ENCODE assay signal across 18 mouse cellular contexts in genomic region chr8:11396111-11396510, GRCm38 (mm10).
A peak's percentile ranks its signal among the peaks of the same experiment; 100 is the strongest.
DNase-seq lines count a peak whose midpoint lies in the region; ATAC-seq and TF ChIP-seq lines count a peak whose summit lies in the region.
"Had no signal": no experiment of that assay in that cellular context is flagged by ENCODE, and none has a peak within 500 bp of the region (broad histone marks: within the 10 kb centered on the region; RNA-seq: fewer than 3 reads in every experiment).

No protein-coding gene starts in this region.

- no peak for TF ChIP-seq CTCF in intestine, postnatal 0 days (IDR thresholded peaks at IDR 0.05; ENCODE audit: low read depth)
- no peak for TF ChIP-seq CTCF in stomach, postnatal 0 days (IDR thresholded peaks at IDR 0.05; ENCODE audit: low read depth)

- no peak overlapping the region for H3K4me3 ChIP-seq in intestine, embryonic 14.5 days (ENCODE audit: low read depth, low read length)
- no peak overlapping the region for H3K4me3 ChIP-seq in intestine, postnatal 0 days (ENCODE audit: low read depth, low read length)
- H3K4me3 ChIP-seq in stomach, embryonic 15.5 days (replicated peaks): no peak overlapping the region
- H3K4me3 ChIP-seq in stomach, postnatal 0 days (ENCODE audit: low read depth, low read length): no peak overlapping the region
- no peak overlapping the region for H3K4me3 ChIP-seq in midbrain, embryonic 13.5 days (replicated peaks)
- H3K4me3 ChIP-seq: embryonic facial prominence, embryonic 13.5 days; forebrain, embryonic 13.5 days; midbrain, embryonic 15.5 days; neural tube, embryonic 12.5 days had no signal

- H3K4me2 ChIP-seq in intestine, embryonic 14.5 days (ENCODE audit: low read length): no peak overlapping the region
- no peak overlapping the region for H3K4me2 ChIP-seq in intestine, postnatal 0 days (replicated peaks; ENCODE audit: low read depth)
- no peak overlapping the region for H3K4me2 ChIP-seq in stomach, embryonic 15.5 days
- H3K4me2 ChIP-seq in stomach, postnatal 0 days (replicated peaks; ENCODE audit: low read depth): no peak overlapping the region
- no peak overlapping the region for H3K4me2 ChIP-seq in midbrain, embryonic 13.5 days (replicated peaks)
- H3K4me2 ChIP-seq: embryonic facial prominence, embryonic 13.5 days; forebrain, embryonic 13.5 days; midbrain, embryonic 15.5 days; neural tube, embryonic 12.5 days had no signal

- no peak for DNase-seq in intestine, embryonic 14.5 days (ENCODE audit: low spot score)
- no peak for DNase-seq in stomach, postnatal 0 days (ENCODE audit: low spot score)
- DNase-seq in heart, postnatal 10 days: peak; percentile 50
- DNase-seq in lung, postnatal 10 days: peak; percentile 48
- no peak for DNase-seq in left cerebral cortex, postnatal 36 days (ENCODE audit: low spot score in 2 of 2)
- DNase-seq: adrenal gland, adult 2 months; cerebellum, postnatal 36 days; layer of hippocampus, postnatal 36 days had no signal

- intact Hi-C loops in heart, postnatal 10 days (cut with DNase I): no loop called here
- intact Hi-C loops in left cerebral cortex, postnatal 36 days (cut with DNase I): no loop called here

- H3K27me3 ChIP-seq in intestine, embryonic 14.5 days (replicated peaks; ENCODE audit: control insufficient read depth, insufficient read depth, low read length): no peaks in the 10 kb centered on the region
- H3K27me3 ChIP-seq in intestine, postnatal 0 days (replicated peaks; ENCODE audit: control insufficient read depth, insufficient read depth, low read length): no peaks in the 10 kb centered on the region
- no peaks in the 10 kb centered on the region for H3K27me3 ChIP-seq in stomach, embryonic 15.5 days (replicated peaks)
- no peaks in the 10 kb centered on the region for H3K27me3 ChIP-seq in stomach, postnatal 0 days (ENCODE audit: control insufficient read depth, insufficient read depth, low read length)
- no peaks in the 10 kb centered on the region for H3K27me3 ChIP-seq in midbrain, embryonic 13.5 days
- H3K27me3 ChIP-seq: embryonic facial prominence, embryonic 13.5 days; forebrain, embryonic 13.5 days; midbrain, embryonic 15.5 days; neural tube, embryonic 12.5 days; Patski had no signal

- 60% methylated on average over 7 of the region's 7 CpGs for WGBS in intestine, embryonic 14.5 days
- 56% methylated on average over 7 of the region's 7 CpGs for WGBS in intestine, postnatal 0 days
- 54% methylated on average over 7 of the region's 7 CpGs for WGBS in stomach, embryonic 15.5 days
- WGBS in stomach, postnatal 0 days: 49% methylated on average over 7 of the region's 7 CpGs
- 73% methylated on average over 7 of the region's 7 CpGs for WGBS in midbrain, embryonic 13.5 days

- 0 out of 2 replicates have a peak, but pooled peaks cover under 1% of the 10 kb centered on the region for H3K36me3 ChIP-seq in intestine, embryonic 14.5 days (ENCODE audit: control insufficient read depth, insufficient read depth, low read length)
- H3K36me3 ChIP-seq in intestine, postnatal 0 days (ENCODE audit: control insufficient read depth, insufficient read depth): peaks cover 4% of the 10 kb centered on the region; the same call in 1 of the 2 replicates
- no peaks in the 10 kb centered on the region for H3K36me3 ChIP-seq in stomach, embryonic 15.5 days
- H3K36me3 ChIP-seq in stomach, postnatal 0 days (ENCODE audit: control insufficient read depth, insufficient read depth, low read length): no peaks in the 10 kb centered on the region; the same call in 1 of the 2 replicates
- no peaks in the 10 kb centered on the region for H3K36me3 ChIP-seq in midbrain, embryonic 13.5 days
- H3K36me3 ChIP-seq: midbrain, embryonic 15.5 days; neural tube, embryonic 12.5 days had no signal

- H3K9me3 ChIP-seq in intestine, embryonic 14.5 days (ENCODE audit: control insufficient read depth, low read length): peaks cover 6% of the 10 kb centered on the region; the same call in 1 of the 2 replicates
- no peaks in the 10 kb centered on the region for H3K9me3 ChIP-seq in intestine, postnatal 0 days (ENCODE audit: control insufficient read depth)
- H3K9me3 ChIP-seq in stomach, embryonic 15.5 days: no peaks in the 10 kb centered on the region
- H3K9me3 ChIP-seq in stomach, postnatal 0 days (ENCODE audit: control insufficient read depth, low read length): no peaks in the 10 kb centered on the region
- peaks cover 3% of the 10 kb centered on the region; the same call in 1 of the 2 replicates for H3K9me3 ChIP-seq in midbrain, embryonic 13.5 days
- H3K9me3 ChIP-seq: forebrain, embryonic 13.5 days; midbrain, embryonic 15.5 days; neural tube, embryonic 12.5 days had no signal

- H3K4me1 ChIP-seq in intestine, embryonic 14.5 days (replicated peaks; ENCODE audit: control insufficient read depth, insufficient read depth, low read length): peaks cover 43% of the 10 kb centered on the region
- H3K4me1 ChIP-seq in intestine, postnatal 0 days (replicated peaks; ENCODE audit: control insufficient read depth, insufficient read depth, low read length): no peaks in the 10 kb centered on the region
- peaks cover 23% of the 10 kb centered on the region for H3K4me1 ChIP-seq in stomach, embryonic 15.5 days
- H3K4me1 ChIP-seq in stomach, postnatal 0 days (replicated peaks; ENCODE audit: control insufficient read depth, insufficient read depth): peaks cover 2% of the 10 kb centered on the region; the same call in 1 of the 2 replicates
- H3K4me1 ChIP-seq in midbrain, embryonic 13.5 days (replicated peaks): peaks cover 4% of the 10 kb centered on the region
- H3K4me1 ChIP-seq: midbrain, embryonic 15.5 days had no signal

- no peak for ATAC-seq in intestine, embryonic 14.5 days (replicated peaks; ENCODE audit: low FRiP score, low TSS enrichment, low read depth)
- ATAC-seq in intestine, postnatal 0 days: no peak
- ATAC-seq in stomach, embryonic 15.5 days (ENCODE audit: insufficient read depth, low FRiP score, low read depth): peak; percentile 8; the same call in 1 of the 2 replicates
- ATAC-seq in stomach, postnatal 0 days (ENCODE audit: low FRiP score, low TSS enrichment): no peak
- no peak for ATAC-seq in midbrain, embryonic 13.5 days
- ATAC-seq: forebrain, embryonic 13.5 days; inflammation-experienced regulatory T-cells, adult 6 months; midbrain, embryonic 15.5 days; Patski had no signal

- no peak for TF ChIP-seq EP300 in stomach, postnatal 0 days (optimal IDR thresholded peaks at IDR 0.05)

- peak overlapping the region; percentile 14; the same call in 1 of the 2 replicates for H3K27ac ChIP-seq in intestine, embryonic 14.5 days (ENCODE audit: low read depth)
- no peak overlapping the region for H3K27ac ChIP-seq in intestine, postnatal 0 days (ENCODE audit: low read depth, low read length)
- H3K27ac ChIP-seq in stomach, embryonic 15.5 days: no peak overlapping the region
- H3K27ac ChIP-seq in stomach, postnatal 0 days (replicated peaks): no peak overlapping the region
- no peak overlapping the region for H3K27ac ChIP-seq in midbrain, embryonic 13.5 days
- H3K27ac ChIP-seq: embryonic facial prominence, embryonic 13.5 days; forebrain, embryonic 13.5 days; macrophage; midbrain, embryonic 15.5 days; neural tube, embryonic 12.5 days had no signal

- no peak overlapping the region for H3K9ac ChIP-seq in intestine, embryonic 14.5 days (ENCODE audit: low read length)
- no peak overlapping the region for H3K9ac ChIP-seq in intestine, postnatal 0 days (ENCODE audit: low read depth, low read length)
- no peak overlapping the region for H3K9ac ChIP-seq in stomach, embryonic 15.5 days
- no peak overlapping the region for H3K9ac ChIP-seq in stomach, postnatal 0 days (ENCODE audit: low read length)
- no peak overlapping the region for H3K9ac ChIP-seq in midbrain, embryonic 13.5 days (replicated peaks)
- H3K9ac ChIP-seq: embryonic facial prominence, embryonic 13.5 days; forebrain, embryonic 13.5 days; midbrain, embryonic 15.5 days; neural tube, embryonic 12.5 days had no signal

Comparison
In these comparisons a context has a peak if more than half of its experiments do, and no peak if none do; other contexts are left out.
1. DNase-seq: peak in heart, postnatal 10 days (2 of 2) and lung, postnatal 10 days (single experiment); none in intestine, embryonic 14.5 days (single experiment), stomach, postnatal 0 days (single experiment) and left cerebral cortex, postnatal 36 days (0 of 2).